ENCODE assay signal across 8 mouse cellular contexts in the genomic region with DNA sequence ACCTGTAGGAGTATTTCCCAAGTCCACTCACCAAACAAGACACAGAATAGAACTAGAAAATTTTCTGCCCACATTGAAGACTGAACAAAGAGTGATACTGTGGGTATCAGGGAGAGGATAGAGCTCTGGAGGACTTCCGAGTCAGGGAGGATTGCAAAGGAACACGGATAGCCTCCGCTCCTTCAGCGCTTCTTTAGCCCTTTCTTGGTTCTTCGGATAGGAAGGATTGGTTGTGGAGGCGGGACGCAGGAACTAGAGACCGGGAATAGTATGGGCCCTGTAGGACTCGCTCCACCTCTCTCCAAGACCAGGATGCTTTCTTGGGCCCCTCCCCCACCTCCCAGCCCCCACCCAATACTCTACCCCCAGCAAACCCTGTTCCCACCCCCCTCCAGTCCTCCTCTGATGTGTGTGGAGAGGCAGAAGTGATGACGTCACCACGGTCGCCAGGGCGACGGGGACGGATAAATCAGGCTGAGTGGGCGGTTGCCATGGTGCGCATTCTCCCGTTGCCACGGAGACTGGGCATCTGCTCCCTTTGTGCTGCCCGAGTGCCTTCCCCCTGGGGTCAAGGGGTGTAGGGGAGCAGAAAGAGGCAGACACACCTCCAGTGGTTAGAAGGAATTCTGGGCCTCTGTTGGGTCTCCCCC. TPM values are rescaled to one million over a fixed set of nuclear protein-coding genes. Genes with fewer than 3 reads are reported as not detected.
DNase-seq lines count a peak whose midpoint lies in the region; ATAC-seq and TF ChIP-seq lines count a peak whose summit lies in the region.

No protein-coding gene starts in this region.

- H3K9me3 ChIP-seq in kidney, embryonic 15.5 days (replicated peaks) = no peaks in the 10 kb centered on the region
- H3K9me3 ChIP-seq in forebrain, postnatal 0 days (ENCODE audit: low read length) = no peaks in the 10 kb centered on the region
- no peaks in the 10 kb centered on the region for H3K9me3 ChIP-seq in neural tube, embryonic 12.5 days

- no peaks in the 10 kb centered on the region for H3K36me3 ChIP-seq in kidney, embryonic 15.5 days
- peaks cover 53% of the 10 kb centered on the region for H3K36me3 ChIP-seq in forebrain, postnatal 0 days (ENCODE audit: insufficient read depth)
- H3K36me3 ChIP-seq in neural tube, embryonic 12.5 days = peaks cover 47% of the 10 kb centered on the region

- 22% methylated on average over 20 of the region's 20 CpGs for WGBS in kidney, embryonic 15.5 days
- WGBS in cerebellum, adult 2 months = 15% methylated on average over 20 of the region's 20 CpGs
- WGBS in forebrain, postnatal 0 days = 5% methylated on average over 20 of the region's 20 CpGs
- WGBS in neural tube, embryonic 12.5 days = 11% methylated on average over 20 of the region's 20 CpGs

- no peak overlapping the region for H3K27ac ChIP-seq in kidney, embryonic 15.5 days
- H3K27ac ChIP-seq in cerebellum, adult 2 months (ENCODE audit: insufficient read depth, low read length) = peak overlapping the region; percentile 49; the same call in 1 of the 2 replicates
- peak overlapping the region; percentile 90 for H3K27ac ChIP-seq in forebrain, postnatal 0 days (ENCODE audit: low read depth, low read length)
- H3K27ac ChIP-seq in neural tube, embryonic 12.5 days = peak overlapping the region; percentile 71

- H3K4me3 ChIP-seq in kidney, embryonic 15.5 days (replicated peaks) = no peak overlapping the region
- no peak overlapping the region for H3K4me3 ChIP-seq in cerebellum, adult 2 months (replicated peaks; ENCODE audit: insufficient read depth, low read depth, low read length)
- H3K4me3 ChIP-seq in forebrain, postnatal 0 days (ENCODE audit: low read depth, low read length) = peak overlapping the region; percentile 13; the same call in 1 of the 2 replicates
- no peak overlapping the region for H3K4me3 ChIP-seq in neural tube, embryonic 12.5 days

- no peak for TF ChIP-seq CTCF in cerebellum, adult 2 months (IDR thresholded peaks at IDR 0.05; ENCODE audit: borderline replicate concordance, insufficient read depth, low read depth, low read length)
- no peak for TF ChIP-seq CTCF in forebrain, postnatal 0 days (IDR thresholded peaks at IDR 0.05; ENCODE audit: low read depth)

- no peak for TF ChIP-seq POLR2A in cerebellum, adult 2 months (IDR thresholded peaks at IDR 0.05; ENCODE audit: borderline replicate concordance, insufficient read depth, low read length)

- DNase-seq in kidney, adult 18-20 months = no peak
- DNase-seq in cerebellum, adult 2 months = peak; percentile 84 to 90
- DNase-seq in forebrain, postnatal 0 days = peak; percentile 96
- peak; percentile 93 to 97 for DNase-seq in layer of hippocampus, postnatal 14 days (ENCODE audit: low spot score in 2 of 2)
- no peak for DNase-seq in gastrocnemius, postnatal 25 days
- DNase-seq in ovary, postnatal 36 days (ENCODE audit: low spot score) = no peak

- no peak overlapping the region for H3K4me2 ChIP-seq in kidney, embryonic 15.5 days
- peak overlapping the region; percentile 44 for H3K4me2 ChIP-seq in forebrain, postnatal 0 days (ENCODE audit: low read depth)
- H3K4me2 ChIP-seq in neural tube, embryonic 12.5 days (replicated peaks) = peak overlapping the region; percentile 55

- peaks cover 11% of the 10 kb centered on the region for H3K4me1 ChIP-seq in kidney, embryonic 15.5 days
- H3K4me1 ChIP-seq in cerebellum, adult 2 months (ENCODE audit: control insufficient read depth, insufficient read depth, low read length) = peaks cover 36% of the 10 kb centered on the region
- H3K4me1 ChIP-seq in forebrain, postnatal 0 days (ENCODE audit: insufficient read depth) = peaks cover 36% of the 10 kb centered on the region
- H3K4me1 ChIP-seq in neural tube, embryonic 12.5 days = peaks cover 68% of the 10 kb centered on the region

- H3K9ac ChIP-seq in kidney, embryonic 15.5 days = no peak overlapping the region
- peak overlapping the region; percentile 29; the same call in 1 of the 2 replicates for H3K9ac ChIP-seq in forebrain, postnatal 0 days
- no peak overlapping the region; the same call in 1 of the 2 replicates for H3K9ac ChIP-seq in neural tube, embryonic 12.5 days

- ATAC-seq in kidney, embryonic 15.5 days (replicated peaks; ENCODE audit: low FRiP score) = 0 out of 2 replicates have a peak, but pooled peaks have one; percentile 23
- peak; percentile 92 for ATAC-seq in forebrain, postnatal 0 days
- ATAC-seq in neural tube, embryonic 12.5 days (ENCODE audit: low FRiP score, low read depth) = peak; percentile 94

- H3K27me3 ChIP-seq in kidney, embryonic 15.5 days = peaks cover 30% of the 10 kb centered on the region
- H3K27me3 ChIP-seq in cerebellum, adult 2 months (ENCODE audit: control insufficient read depth, insufficient read depth, low read length) = no peaks in the 10 kb centered on the region
- H3K27me3 ChIP-seq in forebrain, postnatal 0 days (ENCODE audit: insufficient read depth, low read length) = no peaks in the 10 kb centered on the region
- H3K27me3 ChIP-seq in neural tube, embryonic 12.5 days (replicated peaks) = peaks cover 6% of the 10 kb centered on the region; the same call in 1 of the 2 replicates

RNA-seq across cellular contexts. Expression of a gene that starts 3.8 kb away (rescaled TPM):
- 1.2 and 2.3 TPM in 2 replicates for polyA plus RNA-seq in kidney, embryonic 15.5 days (2015; fragmentation: Nextera tagmentation; extraction: Ambion mirVana)
- polyA plus RNA-seq in cerebellum, adult 2 months (2012; rRNA removed) = 1.3 and 1.6 TPM in 2 replicates
- total RNA-seq in forebrain, postnatal 0 days (2014; rRNA removed) = 7.3 and 14.2 TPM in 2 replicates
- 24.7 and 27.1 TPM in 2 replicates for polyA plus RNA-seq in forebrain, postnatal 0 days (2015; fragmentation: Nextera tagmentation; extraction: Ambion mirVana)
- 1 to 10 TPM; 6.0 to 7.1 TPM for total RNA-seq in layer of hippocampus, postnatal 14 days (2021)
- 11.9 and 12.9 TPM in 2 replicates for polyA plus RNA-seq in neural tube, embryonic 12.5 days (2016; fragmentation: Nextera tagmentation; extraction: Ambion mirVana)
- 1 to 10 TPM; 4.6 to 4.9 TPM for total RNA-seq in gastrocnemius, postnatal 25 days (2021)

RNA-seq across cellular contexts. Expression of a gene that starts 5.8 kb away (rescaled TPM):
- 2.5 and 5.5 TPM in 2 replicates for polyA plus RNA-seq in kidney, embryonic 15.5 days (2015; fragmentation: Nextera tagmentation; extraction: Ambion mirVana)
- 112 and 123 TPM in 2 replicates for polyA plus RNA-seq in cerebellum, adult 2 months (2012; rRNA removed)
- total RNA-seq in forebrain, postnatal 0 days (2014; rRNA removed) = 223 and 278 TPM in 2 replicates
- polyA plus RNA-seq in forebrain, postnatal 0 days (2015; fragmentation: Nextera tagmentation; extraction: Ambion mirVana) = 247 and 295 TPM in 2 replicates
- total RNA-seq in layer of hippocampus, postnatal 14 days (2021) = 100 to 1,000 TPM; 205 to 208 TPM
- 204 and 222 TPM in 2 replicates for polyA plus RNA-seq in neural tube, embryonic 12.5 days (2016; fragmentation: Nextera tagmentation; extraction: Ambion mirVana)
- not detected for total RNA-seq in gastrocnemius, postnatal 25 days (2021)

RNA-seq across cellular contexts. Expression of a gene that starts 40.2 kb away (rescaled TPM):
- polyA plus RNA-seq in kidney, embryonic 15.5 days (2015; fragmentation: Nextera tagmentation; extraction: Ambion mirVana) = 0.45 and 0.84 TPM in 2 replicates
- polyA plus RNA-seq in cerebellum, adult 2 months (2012; rRNA removed) = 0.15 and 0.32 TPM in 2 replicates
- total RNA-seq in forebrain, postnatal 0 days (2014; rRNA removed) = not detected in 2 replicates
- polyA plus RNA-seq in forebrain, postnatal 0 days (2015; fragmentation: Nextera tagmentation; extraction: Ambion mirVana) = 0.34 and 0.85 TPM in 2 replicates
- total RNA-seq in layer of hippocampus, postnatal 14 days (2021) = under 1 TPM in 1 of 2 experiments, not detected in 1; 0.41 TPM
- 0.81 and 0.96 TPM in 2 replicates for polyA plus RNA-seq in neural tube, embryonic 12.5 days (2016; fragmentation: Nextera tagmentation; extraction: Ambion mirVana)
- total RNA-seq in gastrocnemius, postnatal 25 days (2021) = not detected

RNA-seq across cellular contexts. Expression of a gene that starts 40.8 kb away (rescaled TPM):
- 68.4 and 70.4 TPM in 2 replicates for polyA plus RNA-seq in kidney, embryonic 15.5 days (2015; fragmentation: Nextera tagmentation; extraction: Ambion mirVana)
- polyA plus RNA-seq in cerebellum, adult 2 months (2012; rRNA removed) = 58.5 and 58.6 TPM in 2 replicates
- total RNA-seq in forebrain, postnatal 0 days (2014; rRNA removed) = 66.4 and 71.6 TPM in 2 replicates
- 51.9 and 56.7 TPM in 2 replicates for polyA plus RNA-seq in forebrain, postnatal 0 days (2015; fragmentation: Nextera tagmentation; extraction: Ambion mirVana)
- total RNA-seq in layer of hippocampus, postnatal 14 days (2021) = 10 to 100 TPM; 42.8 TPM
- polyA plus RNA-seq in neural tube, embryonic 12.5 days (2016; fragmentation: Nextera tagmentation; extraction: Ambion mirVana) = 65.1 and 67.6 TPM in 2 replicates
- total RNA-seq in gastrocnemius, postnatal 25 days (2021) = 10 to 100 TPM; 35.6 to 39.1 TPM

Comparison
In these comparisons a context has a peak if more than half of its experiments do, and no peak if none do; other contexts are left out.
1. ATAC-seq: peak in every context shown above with its lines; median percentile 94 in neural tube, embryonic 12.5 days; 92 in forebrain, postnatal 0 days; 23 in kidney, embryonic 15.5 days.
2. DNase-seq: peak in cerebellum, adult 2 months (2 of 2), forebrain, postnatal 0 days (single experiment) and layer of hippocampus, postnatal 14 days (2 of 2); none in kidney, adult 18-20 months (single experiment), gastrocnemius, postnatal 25 days (single experiment) and ovary, postnatal 36 days (single experiment).
3. RNA of a gene that starts 5.8 kb away (polyA plus RNA-seq): 247 to 295 TPM in forebrain, postnatal 0 days, 204 to 222 TPM in neural tube, embryonic 12.5 days and 112 to 123 TPM in cerebellum, adult 2 months; 2.5 to 5.5 TPM in kidney, embryonic 15.5 days; every median in the first group is over 10 times any median in the second.